Mouse (Mus musculus) hindbrain, embryonic 11.5 days (tissue): ENCODE results near the gene Ccr10. TPM values are rescaled to one million over a fixed set of nuclear protein-coding genes. Genes with fewer than 3 reads are reported as not detected.

Experiments
- ATAC-seq: fragments of 200-750 bp; cut with Nextera tagmentation; 2 replicates; pipeline ENCODE4 v1.8.0; 2017; ENCODE audit warnings: mild to moderate bottlenecking, moderate TSS enrichment, moderate library complexity; ENCODE audit not compliant: low FRiP score
- DNase-seq: peaks from one replicate; pipeline ENCODE4 v3.0.0-alpha.2; 2015; ENCODE audit warnings: low spot score
- H3K27ac ChIP-seq: fragments of 300-500 bp; sonication (generic); 2 replicates; pipeline ENCODE4 v1.5.1; 2014; ENCODE audit warnings: mild to moderate bottlenecking, low read depth, low read length
- H3K27me3 ChIP-seq: fragments of 300-500 bp; sonication (generic); 2 replicates; pipeline ENCODE4 v1.6.1; 2014; ENCODE audit warnings: mild to moderate bottlenecking, low read length, moderate library complexity, mixed read lengths; ENCODE audit not compliant: control insufficient read depth, insufficient read depth
- H3K36me3 ChIP-seq: fragments of 300-500 bp; sonication (generic); 2 replicates; pipeline ENCODE4 v1.6.1; 2014; ENCODE audit warnings: mild to moderate bottlenecking, low read length, moderate library complexity, mixed read lengths; ENCODE audit not compliant: control insufficient read depth, insufficient read depth
- H3K4me1 ChIP-seq: fragments of 300-500 bp; sonication (generic); replicated peaks from 2 replicates; pipeline ENCODE4 v1.6.1; 2014; ENCODE audit warnings: low read length, mixed read lengths; ENCODE audit not compliant: control insufficient read depth, insufficient read depth
- H3K4me2 ChIP-seq: fragments of 300-500 bp; sonication (generic); replicated peaks from 2 replicates; pipeline ENCODE4 v1.6.1; 2014; ENCODE audit warnings: mild to moderate bottlenecking, low read depth, low read length
- H3K4me3 ChIP-seq: fragments of 300-500 bp; sonication (generic); 2 replicates; pipeline ENCODE4 v1.5.1; 2014; ENCODE audit warnings: low read depth, low read length
- H3K9ac ChIP-seq: fragments of 300-500 bp; sonication (generic); 2 replicates; pipeline ENCODE4 v1.6.1; 2014; ENCODE audit warnings: low read depth, low read length
- H3K9me3 ChIP-seq: fragments of 300-500 bp; sonication (generic); 2 replicates; pipeline ENCODE4 v1.6.1; 2016; ENCODE audit warnings: low read length; ENCODE audit not compliant: control insufficient read depth
- WGBS: fragments of 180-500 bp; shearing (Covaris S2); extraction: QIAGEN DNeasy Blood & Tissue Kit; methylation state at CpG from one replicate; pipeline ENCODE4 v1.1.7; 2014; 5-methylcytosine and 5-hydroxymethylcytosine counted together
- polyA plus RNA-seq: library from polyadenylated mRNA; unstranded; fragments of >200 nt; fragmentation: Nextera tagmentation; extraction: Ambion mirVana; gene quantifications from 2 replicates; pipeline ENCODE4 v1.2.1, GENCODE M21; 2014

The Ccr10 gene
- polyA plus RNA-seq, 1 experiment from 2014 or later: 0.19 TPM

DNA sequence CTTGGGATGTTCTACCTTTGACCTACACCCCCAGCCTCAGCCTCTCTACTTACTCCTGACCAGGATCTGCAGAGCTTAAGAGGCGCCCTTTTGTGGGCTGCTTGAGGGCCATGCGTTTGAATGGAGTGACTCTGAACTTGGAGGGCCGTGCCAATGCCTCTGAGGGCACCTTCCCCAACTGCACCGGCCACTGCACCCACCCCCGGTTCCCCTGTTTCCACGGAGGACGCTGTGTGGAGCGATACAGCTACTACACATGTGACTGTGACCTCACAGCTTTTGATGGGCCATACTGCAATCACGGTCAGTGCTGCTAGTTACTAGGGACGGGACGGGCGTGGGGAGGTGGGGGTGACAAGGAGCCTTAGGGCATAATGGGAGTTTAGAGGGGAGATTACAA, 9.7 kb upstream of the Ccr10 start:
- DNase-seq: no peak

DNA sequence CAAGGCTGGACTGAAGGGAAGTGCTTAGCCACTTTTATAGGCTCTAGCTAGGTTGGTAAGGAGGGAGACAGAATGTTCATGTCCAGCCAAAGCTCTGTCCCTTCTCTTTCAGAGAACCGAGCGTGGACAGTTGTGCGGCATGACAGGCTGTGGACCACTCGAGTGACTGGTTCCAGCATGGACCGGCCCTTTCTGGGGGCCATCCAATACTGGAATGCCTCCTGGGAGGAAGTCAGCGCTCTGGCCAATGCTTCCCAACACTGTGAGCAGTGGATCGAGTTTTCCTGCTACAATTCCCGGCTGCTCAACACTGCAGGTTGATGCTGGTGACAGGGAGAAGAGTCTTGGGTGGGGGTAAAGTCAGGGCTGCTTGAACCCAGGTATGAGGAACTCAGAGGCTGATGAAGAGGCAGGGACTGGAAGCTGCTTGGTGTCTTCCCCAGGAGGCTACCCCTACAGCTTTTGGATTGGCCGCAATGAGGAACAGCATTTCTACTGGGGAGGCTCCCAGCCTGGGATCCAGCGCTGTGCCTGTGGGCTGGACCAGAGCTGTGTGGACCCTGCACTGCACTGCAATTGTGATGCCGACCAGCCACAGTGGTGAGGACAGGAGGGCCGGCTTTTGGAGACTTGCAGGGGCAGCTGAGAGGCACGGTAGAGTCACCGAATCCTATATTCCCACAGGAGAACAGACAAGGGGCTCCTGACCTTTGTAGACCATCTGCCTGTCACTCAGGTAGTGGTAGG, 7.7 kb upstream of the Ccr10 start:
- H3K27ac ChIP-seq: no peak overlapping the region
- no peak overlapping the region for H3K4me2 ChIP-seq
- no peak for DNase-seq
- H3K36me3 ChIP-seq: no peaks in the 10 kb centered on the region
- no peak for ATAC-seq
- no peak overlapping the region for H3K4me3 ChIP-seq
- 78% methylated on average over 14 of the region's 14 CpGs for WGBS
- H3K4me1 ChIP-seq: no peaks in the 10 kb centered on the region
- H3K9ac ChIP-seq: no peak overlapping the region
- H3K27me3 ChIP-seq: peaks cover 11% of the 10 kb centered on the region
- no peaks in the 10 kb centered on the region for H3K9me3 ChIP-seq

More for the DNA sequence above, 9.7 kb upstream of the Ccr10 start:
- Histone ChIP-seq H3K27ac (no peak overlapping the region), H3K4me2 (no peak overlapping the region), H3K4me3 (no peak overlapping the region), H3K9ac (no peak overlapping the region), H3K36me3 (no peaks in the 10 kb centered on the region), H3K9me3 (no peaks in the 10 kb centered on the region), H3K27me3 (0 out of 2 replicates have a peak, but pooled peaks cover 2% of the 10 kb centered on the region), H3K4me1 (no peaks in the 10 kb centered on the region)
- 93% methylated on average over 12 of the region's 12 CpGs for WGBS
- ATAC-seq: no peak

DNA sequence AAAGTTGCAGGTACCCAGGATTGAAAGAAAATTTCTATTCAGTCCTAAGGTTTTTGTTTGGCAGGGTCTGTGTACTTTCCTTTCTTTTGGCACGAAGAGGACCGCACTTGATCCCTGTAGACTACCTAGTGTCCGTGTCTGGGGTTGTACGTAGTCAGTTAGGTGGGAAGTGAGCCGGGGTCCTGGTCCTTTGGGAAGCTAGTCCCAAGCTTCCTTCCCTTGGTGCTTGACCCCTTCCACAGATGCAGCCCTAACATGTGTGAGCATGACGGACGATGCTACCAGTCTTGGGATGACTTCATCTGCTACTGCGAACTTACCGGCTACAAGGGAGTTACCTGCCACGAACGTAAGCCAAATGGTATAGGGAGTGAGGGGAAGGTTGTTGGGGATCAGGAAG, 6.7 kb upstream of the Ccr10 start:
- H3K4me1 ChIP-seq: no peaks in the 10 kb centered on the region
- WGBS: 94% methylated on average over 11 of the region's 11 CpGs

DNA sequence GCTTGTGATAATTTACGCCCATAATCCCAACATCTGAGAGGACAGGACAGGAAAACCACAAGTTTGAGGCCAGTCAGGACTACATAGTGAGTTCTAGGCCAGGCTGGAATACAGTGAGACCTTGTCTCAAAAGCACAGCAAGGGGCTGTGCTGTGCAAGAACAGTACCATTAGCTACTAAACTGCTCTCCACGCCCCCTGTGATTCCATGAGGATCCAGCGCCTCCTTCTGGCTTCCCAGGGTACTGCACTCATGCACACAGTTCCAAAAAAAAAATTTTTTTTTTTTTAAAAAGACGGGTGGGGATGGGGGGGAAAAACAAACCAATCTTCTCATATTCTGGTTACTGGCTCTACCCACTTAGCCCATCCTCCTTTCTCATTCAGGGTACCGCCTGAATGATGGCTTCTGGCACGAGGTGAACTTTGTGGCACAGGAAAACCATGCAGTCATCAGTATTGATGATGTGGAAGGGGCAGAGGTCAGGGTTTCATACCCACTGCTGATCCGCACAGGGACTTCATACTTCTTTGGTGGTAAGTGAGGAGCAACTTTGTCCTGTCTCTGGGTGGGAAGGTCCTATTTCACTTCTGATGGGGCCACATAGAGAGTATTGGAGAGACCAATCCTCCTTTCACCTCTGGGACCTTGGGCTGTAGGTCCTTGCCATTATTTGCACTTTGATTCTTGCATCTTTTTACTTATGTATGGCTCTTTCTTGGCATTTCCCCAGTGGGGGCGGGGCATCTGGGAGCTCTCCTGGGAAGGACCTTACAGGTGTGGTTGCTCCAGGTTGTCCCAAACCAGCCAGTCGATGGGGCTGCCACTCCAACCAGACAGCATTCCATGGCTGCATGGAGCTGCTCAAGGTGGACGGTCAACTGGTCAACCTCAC, 5.8 kb upstream of the Ccr10 start:
- 43% methylated on average over 10 of the region's 10 CpGs for WGBS
- no peak overlapping the region for H3K4me2 ChIP-seq
- H3K4me1 ChIP-seq: 0 out of 2 replicates have a peak, but pooled peaks cover 5% of the 10 kb centered on the region

More for the DNA sequence above, 6.7 kb upstream of the Ccr10 start:
- ATAC-seq (no peak), DNase-seq (no peak)
- Histone ChIP-seq H3K27me3 (peaks cover 21% of the 10 kb centered on the region), H3K4me2 (no peak overlapping the region), H3K9ac (no peak overlapping the region), H3K4me3 (no peak overlapping the region), H3K27ac (no peak overlapping the region), H3K36me3 (no peaks in the 10 kb centered on the region), H3K9me3 (no peaks in the 10 kb centered on the region)

DNA sequence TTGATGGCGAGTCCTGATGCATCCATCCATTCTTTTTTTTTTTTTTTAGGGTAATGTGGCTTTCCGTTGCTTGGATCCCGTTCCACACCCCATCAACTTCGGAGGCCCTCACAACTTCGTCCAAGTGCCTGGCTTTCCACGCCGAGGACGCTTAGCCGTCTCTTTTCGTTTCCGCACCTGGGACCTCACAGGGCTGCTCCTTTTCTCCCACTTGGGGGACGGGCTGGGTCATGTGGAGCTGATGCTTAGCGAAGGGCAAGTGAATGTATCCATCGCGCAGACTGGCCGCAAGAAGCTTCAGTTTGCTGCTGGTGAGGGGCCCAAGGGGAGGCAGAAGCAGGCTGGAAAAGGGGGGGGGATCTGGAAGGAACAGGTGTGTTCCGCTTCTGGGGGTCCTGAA, 5.0 kb upstream of the Ccr10 start:
- no peaks in the 10 kb centered on the region for H3K36me3 ChIP-seq
- H3K27me3 ChIP-seq: peaks cover 35% of the 10 kb centered on the region
- ATAC-seq (no peak), DNase-seq (no peak)
- H3K9ac ChIP-seq: no peak overlapping the region
- no peak overlapping the region for H3K4me2 ChIP-seq
- no peaks in the 10 kb centered on the region for H3K9me3 ChIP-seq
- 0 out of 2 replicates have a peak, but pooled peaks cover 5% of the 10 kb centered on the region for H3K4me1 ChIP-seq
- WGBS: 69% methylated on average over 17 of the region's 17 CpGs
- no peak overlapping the region for H3K4me3 ChIP-seq
- no peak overlapping the region for H3K27ac ChIP-seq

More for the DNA sequence above, 5.8 kb upstream of the Ccr10 start:
- Histone ChIP-seq H3K27ac (no peak overlapping the region), H3K4me3 (no peak overlapping the region), H3K9ac (no peak overlapping the region), H3K36me3 (no peaks in the 10 kb centered on the region), H3K9me3 (no peaks in the 10 kb centered on the region), H3K27me3 (peaks cover 30% of the 10 kb centered on the region)
- peak; percentile 85 for DNase-seq
- ATAC-seq: no peak

DNA sequence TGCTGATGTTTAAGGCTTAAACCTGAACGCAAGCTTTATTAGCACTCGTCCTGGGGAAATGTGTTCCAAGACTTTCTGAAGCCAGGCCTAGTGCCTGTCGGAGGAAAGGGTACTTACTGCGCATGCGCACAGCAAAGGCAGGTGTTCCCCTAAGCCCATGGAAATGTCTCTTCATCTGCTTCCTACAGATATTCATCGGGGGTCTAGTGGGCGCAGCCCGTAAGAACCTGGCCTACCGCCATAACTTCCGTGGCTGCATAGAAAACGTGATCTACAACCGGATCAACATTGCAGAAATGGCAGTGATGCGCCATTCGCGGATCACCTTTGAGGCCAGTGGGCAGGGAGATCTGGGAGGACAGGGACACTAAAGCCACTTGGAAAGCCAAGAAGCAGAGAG, 4.1 kb upstream of the Ccr10 start:
- Histone ChIP-seq H3K4me3 (no peak overlapping the region), H3K9ac (no peak overlapping the region), H3K27me3 (peaks cover 44% of the 10 kb centered on the region), H3K4me2 (no peak overlapping the region), H3K36me3 (no peaks in the 10 kb centered on the region), H3K4me1 (peaks cover 11% of the 10 kb centered on the region; the same call in 1 of the 2 replicates), H3K9me3 (no peaks in the 10 kb centered on the region), H3K27ac (no peak overlapping the region)
- no peak for ATAC-seq
- 81% methylated on average over 15 of the region's 15 CpGs for WGBS
- peak; percentile 3 for DNase-seq

DNA sequence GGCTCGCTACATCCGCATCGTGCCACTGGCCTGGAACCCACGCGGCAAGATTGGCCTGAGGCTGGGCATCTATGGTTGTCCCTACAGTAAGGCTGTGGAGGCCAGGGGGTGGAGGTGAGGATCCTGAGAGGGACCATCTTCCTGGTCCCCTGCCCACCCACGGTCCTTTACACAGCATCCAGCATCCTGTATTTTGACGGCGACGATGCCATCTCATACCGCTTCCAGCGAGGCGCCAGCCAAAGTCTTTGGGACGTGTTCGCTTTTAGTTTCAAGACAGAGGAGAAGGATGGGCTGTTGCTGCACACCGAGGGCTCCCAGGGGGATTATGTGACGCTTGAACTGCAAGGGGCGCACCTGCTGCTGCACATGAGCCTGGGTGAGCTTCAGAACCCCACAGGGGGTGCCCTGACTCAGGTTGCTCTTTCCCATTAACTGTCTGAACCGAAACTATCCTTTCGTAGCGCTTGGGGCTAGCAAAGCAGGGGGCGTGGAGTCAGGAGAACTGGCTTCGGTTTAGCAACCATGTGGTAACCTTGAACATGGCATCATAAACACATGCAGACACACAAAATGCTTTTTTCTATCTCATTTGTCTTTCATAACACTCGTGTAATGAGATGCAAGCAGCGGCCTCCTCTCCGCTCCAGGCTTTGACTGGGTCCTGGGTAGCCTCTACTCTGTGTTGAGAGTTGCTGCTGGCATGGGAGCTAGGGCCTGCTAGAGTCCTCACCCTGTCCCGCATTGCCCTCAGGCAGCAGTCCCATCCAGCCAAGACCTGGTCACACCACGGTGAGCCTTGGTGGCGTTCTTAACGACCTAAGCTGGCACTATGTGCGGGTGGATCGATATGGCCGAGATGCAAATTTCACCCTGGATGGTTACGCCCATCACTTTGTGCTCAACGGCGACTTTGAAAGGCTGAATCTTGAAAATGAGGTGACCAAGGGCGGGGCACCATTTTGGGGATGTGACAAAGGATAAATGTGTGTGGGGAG, 3.1 kb upstream of the Ccr10 start:
- no peak overlapping the region for H3K27ac ChIP-seq
- H3K36me3 ChIP-seq: no peaks in the 10 kb centered on the region
- no peak for ATAC-seq
- 51% methylated on average over 36 of the region's 36 CpGs for WGBS
- no peak overlapping the region for H3K4me3 ChIP-seq
- peaks cover 17% of the 10 kb centered on the region; the same call in 1 of the 2 replicates for H3K4me1 ChIP-seq
- peaks cover 52% of the 10 kb centered on the region for H3K27me3 ChIP-seq
- no peaks in the 10 kb centered on the region for H3K9me3 ChIP-seq
- no peak for DNase-seq
- no peak overlapping the region for H3K4me2 ChIP-seq
- no peak overlapping the region for H3K9ac ChIP-seq
